Mouse (Mus musculus) hindbrain, embryonic 12.5 days (tissue): Measurements from ENCODE around the gene Hddc2. TPM values are rescaled to one million over a fixed set of nuclear protein-coding genes. Genes with fewer than 3 reads are reported as not detected.

Experiments used
- ATAC-seq: fragments of 200-750 bp; cut with Nextera tagmentation; 2 replicates; pipeline ENCODE4 v1.8.0; 2017; ENCODE audit warnings: moderate TSS enrichment; ENCODE audit not compliant: low FRiP score
- H3K27ac ChIP-seq: fragments of 300-500 bp; sonication (generic); 2 replicates; pipeline ENCODE4 v1.5.1; 2016; ENCODE audit warnings: mild to moderate bottlenecking
- H3K27me3 ChIP-seq: fragments of 300-500 bp; sonication (generic); 2 replicates; pipeline ENCODE4 v1.6.1; 2016; ENCODE audit warnings: mild to moderate bottlenecking
- H3K36me3 ChIP-seq: fragments of 300-500 bp; sonication (generic); 2 replicates; pipeline ENCODE4 v1.6.1; 2016; ENCODE audit warnings: mild to moderate bottlenecking
- H3K4me1 ChIP-seq: fragments of 300-500 bp; sonication (generic); 2 replicates; pipeline ENCODE4 v1.6.1; 2016
- H3K4me2 ChIP-seq: fragments of 300-500 bp; sonication (generic); replicated peaks from 2 replicates; pipeline ENCODE4 v1.6.1; 2016; ENCODE audit warnings: mild to moderate bottlenecking
- H3K4me3 ChIP-seq: fragments of 300-500 bp; sonication (generic); 2 replicates; pipeline ENCODE4 v1.5.1; 2016; ENCODE audit warnings: mild to moderate bottlenecking
- H3K9ac ChIP-seq: fragments of 300-500 bp; sonication (generic); 2 replicates; pipeline ENCODE4 v1.6.1; 2016; ENCODE audit warnings: mild to moderate bottlenecking, moderate library complexity
- H3K9me3 ChIP-seq: fragments of 300-500 bp; sonication (generic); replicated peaks from 2 replicates; pipeline ENCODE4 v1.6.1; 2016; ENCODE audit warnings: mild to moderate bottlenecking
- whole genome bisulfite sequencing: fragments of 180-500 bp; shearing (Covaris S2); methylation state at CpG from one replicate; pipeline ENCODE4 v1.1.7; 2016; 5-methylcytosine and 5-hydroxymethylcytosine counted together
- polyA plus RNA-seq: library from polyadenylated mRNA; unstranded; fragments of >200 nt; fragmentation: Nextera tagmentation; extraction: Ambion mirVana; gene quantifications from 2 replicates; pipeline ENCODE4 v1.2.1, GENCODE M21; 2016

Hddc2 gene
- polyA plus RNA-seq, 1 experiment from 2014 or later, result 51.3 TPM

DNA sequence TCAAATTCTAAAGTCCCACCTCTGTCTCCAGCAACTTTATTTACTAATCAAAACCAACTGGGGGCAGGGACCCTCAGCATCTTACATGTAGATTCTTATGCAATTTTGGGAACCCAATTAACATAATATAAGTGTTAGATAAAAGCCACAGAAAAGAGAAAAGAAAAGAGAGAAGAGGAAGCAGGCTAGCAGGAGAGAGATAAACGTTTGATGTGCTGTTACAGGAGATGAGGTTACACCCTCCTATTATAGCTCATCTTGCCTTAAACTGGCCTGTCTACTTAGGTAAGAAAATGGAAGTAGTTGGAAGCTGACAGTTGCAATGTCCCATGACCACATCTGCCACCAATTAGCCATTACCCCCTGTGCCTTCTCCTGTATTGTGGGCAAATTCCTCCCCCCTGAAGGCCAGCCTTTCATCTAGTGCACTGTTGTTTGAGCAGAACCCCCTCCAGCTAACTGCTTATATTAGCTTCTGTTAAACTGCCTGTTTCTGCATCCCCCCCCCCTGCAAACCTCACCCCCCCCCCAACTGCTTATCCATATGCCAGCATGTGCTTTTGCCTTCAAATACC lies 6.1 kb upstream of the Hddc2 start:
- Histone ChIP-seq H3K9me3 (no peaks in the 10 kb centered on the region), H3K9ac (no peak overlapping the region), H3K27ac (no peak overlapping the region), H3K4me3 (no peak overlapping the region), H3K36me3 (no peaks in the 10 kb centered on the region), H3K27me3 (no peaks in the 10 kb centered on the region), H3K4me1 (no peaks in the 10 kb centered on the region), H3K4me2 (no peak overlapping the region)
- 17% methylated on average over 1 of the region's 1 CpGs for WGBS
- ATAC-seq, result no peak

DNA sequence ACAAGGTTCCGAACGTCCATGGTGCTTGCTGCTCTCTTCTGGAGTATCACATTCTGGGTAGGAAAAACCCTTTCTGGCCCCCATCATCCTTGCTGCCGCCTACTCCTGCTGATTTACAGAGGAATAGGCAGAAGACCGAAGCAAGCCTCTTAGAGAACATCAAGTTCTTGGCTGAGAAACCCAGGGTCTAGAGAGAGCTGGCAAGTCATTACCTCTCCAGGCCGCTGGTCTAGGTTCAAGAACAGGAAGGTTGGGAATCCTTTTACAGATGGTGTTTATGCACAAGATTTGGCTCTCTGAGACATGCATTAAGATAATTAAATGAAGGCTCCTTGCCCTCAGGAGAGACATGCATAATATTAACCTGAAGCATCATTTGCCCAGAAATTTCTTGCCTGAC lies 5.3 kb downstream of the Hddc2 start:
- Histone ChIP-seq H3K27me3 (no peaks in the 10 kb centered on the region), H3K4me3 (no peak overlapping the region), H3K4me1 (peaks cover 5% of the 10 kb centered on the region; the same call in 1 of the 2 replicates), H3K9me3 (no peaks in the 10 kb centered on the region), H3K27ac (no peak overlapping the region), H3K4me2 (no peak overlapping the region), H3K36me3 (peaks cover 15% of the 10 kb centered on the region), H3K9ac (no peak overlapping the region)
- ATAC-seq, result no peak
- WGBS, result 91% methylated on average over 5 of the region's 5 CpGs

DNA sequence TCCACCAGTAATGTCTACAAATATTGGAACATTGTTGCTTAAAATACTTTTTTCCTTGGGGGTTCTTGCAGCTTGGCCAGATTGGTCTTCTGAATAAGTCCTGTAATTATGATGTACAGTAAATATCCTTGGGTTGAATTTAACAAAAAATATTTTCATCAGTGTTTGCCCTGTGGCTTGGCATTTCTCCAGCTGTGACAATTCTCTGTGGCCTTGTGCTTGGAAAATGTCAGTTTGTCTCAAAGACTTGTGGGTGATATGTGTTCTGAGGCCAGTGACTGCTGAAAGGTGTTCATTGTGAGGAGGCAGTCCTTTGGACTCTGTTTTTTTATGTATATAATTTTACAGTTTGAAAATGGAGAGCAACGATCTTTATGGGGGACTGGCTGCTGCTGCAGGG lies 16.3 kb downstream of the Hddc2 start:
- no peak overlapping the region for H3K4me3 ChIP-seq
- WGBS, result 95% methylated on average over 1 of the region's 1 CpGs
- peaks cover 15% of the 10 kb centered on the region for H3K36me3 ChIP-seq
- no peaks in the 10 kb centered on the region for H3K27me3 ChIP-seq
- no peaks in the 10 kb centered on the region for H3K9me3 ChIP-seq
- H3K27ac ChIP-seq, result no peak overlapping the region
- no peak overlapping the region for H3K4me2 ChIP-seq
- ATAC-seq, result no peak
- H3K9ac ChIP-seq, result no peak overlapping the region
- no peaks in the 10 kb centered on the region for H3K4me1 ChIP-seq

DNA sequence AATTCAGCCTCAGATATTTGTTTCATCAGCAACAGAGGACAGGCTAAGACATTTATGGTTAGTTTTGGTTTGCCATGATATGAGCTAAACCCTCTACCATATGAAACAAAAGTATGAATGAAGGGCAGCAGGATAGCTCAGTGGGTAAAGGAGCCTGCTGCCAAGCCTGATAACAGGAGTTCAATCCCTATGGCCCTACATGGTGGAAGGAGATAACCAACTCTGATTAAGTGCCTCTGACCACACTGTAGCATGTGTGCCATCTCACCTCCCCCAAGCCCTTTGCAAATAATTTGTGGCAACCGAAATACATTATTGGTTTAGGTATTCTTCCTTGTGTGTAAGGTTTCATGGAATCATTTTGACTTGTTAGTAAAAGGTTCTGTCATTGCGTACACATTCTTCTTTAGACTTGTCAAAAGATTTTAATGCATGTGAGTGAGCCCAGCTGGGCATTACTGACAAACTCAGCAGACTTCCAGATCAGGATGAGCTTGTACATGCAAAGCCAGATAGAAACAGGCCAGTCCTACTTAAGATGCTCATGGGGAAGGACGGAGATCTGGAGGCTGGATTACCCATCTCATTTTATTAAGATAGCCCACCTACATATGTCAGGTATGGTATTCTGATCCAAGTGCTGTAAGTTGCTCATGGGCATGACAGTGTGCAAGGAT lies 17.2 kb downstream of the Hddc2 start:
- H3K27ac ChIP-seq, result no peak overlapping the region
- H3K4me1 ChIP-seq, result no peaks in the 10 kb centered on the region
- H3K9ac ChIP-seq, result no peak overlapping the region
- WGBS, result 88% methylated on average over 3 of the region's 3 CpGs
- no peaks in the 10 kb centered on the region for H3K9me3 ChIP-seq
- no peak overlapping the region for H3K4me2 ChIP-seq
- H3K4me3 ChIP-seq, result no peak overlapping the region
- peaks cover 15% of the 10 kb centered on the region for H3K36me3 ChIP-seq
- no peak for ATAC-seq
- no peaks in the 10 kb centered on the region for H3K27me3 ChIP-seq

DNA sequence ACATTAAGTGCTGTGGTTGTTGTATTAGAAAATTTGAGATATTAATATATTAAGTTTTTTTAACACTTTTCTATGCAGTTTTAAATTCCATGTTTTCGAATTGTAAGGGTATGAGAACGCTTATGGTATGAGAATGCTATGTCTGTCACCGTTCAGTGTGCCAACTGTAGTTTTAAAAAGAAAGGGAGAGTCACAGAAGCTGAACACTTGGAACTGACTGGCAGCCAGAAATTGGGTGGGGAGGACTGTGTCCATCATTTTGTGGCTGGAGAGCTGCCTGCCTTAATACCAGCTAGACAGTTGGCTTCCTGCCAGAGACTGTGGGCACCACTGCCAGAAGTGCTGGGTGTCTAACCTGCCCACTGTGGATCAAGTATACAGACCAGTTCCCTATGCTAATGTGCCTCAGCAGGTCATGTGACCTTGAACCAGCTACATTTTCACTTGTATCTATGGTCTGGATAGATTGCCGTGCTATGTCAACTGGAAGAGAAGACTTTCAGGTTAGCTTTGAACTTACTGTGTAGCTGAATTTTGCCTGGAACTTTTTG lies 18.1 kb downstream of the Hddc2 start:
- H3K36me3 ChIP-seq, result peaks cover 10% of the 10 kb centered on the region
- no peak for ATAC-seq
- 87% methylated on average over 4 of the region's 4 CpGs for WGBS
- no peak overlapping the region for H3K4me3 ChIP-seq
- H3K4me1 ChIP-seq, result no peaks in the 10 kb centered on the region
- no peak overlapping the region for H3K4me2 ChIP-seq
- no peak overlapping the region for H3K27ac ChIP-seq
- no peaks in the 10 kb centered on the region for H3K27me3 ChIP-seq
- no peak overlapping the region for H3K9ac ChIP-seq
- no peaks in the 10 kb centered on the region for H3K9me3 ChIP-seq

DNA sequence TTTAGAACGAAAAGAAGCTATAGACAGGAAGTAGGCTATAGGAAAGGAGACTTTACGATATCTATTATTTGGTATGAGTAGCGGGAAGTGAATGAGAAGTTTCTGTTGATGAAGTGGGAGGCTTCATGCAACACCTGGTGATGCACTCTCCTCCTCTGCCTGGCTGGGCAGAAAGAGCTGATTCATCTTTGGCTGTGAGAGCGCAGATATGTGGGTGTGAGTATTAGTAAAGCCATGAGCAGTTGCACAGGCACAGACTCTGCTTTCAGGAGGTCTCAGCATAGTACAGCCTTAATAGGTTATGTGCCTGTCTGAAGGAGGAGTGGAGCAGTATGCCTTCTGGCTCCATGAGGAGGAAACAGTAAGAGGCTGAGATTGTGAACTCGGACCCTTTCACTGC lies 23.2 kb downstream of the Hddc2 start:
- no peaks in the 10 kb centered on the region for H3K9me3 ChIP-seq
- no peaks in the 10 kb centered on the region for H3K27me3 ChIP-seq
- H3K36me3 ChIP-seq, result no peaks in the 10 kb centered on the region
- 96% methylated on average over 5 of the region's 5 CpGs for WGBS
- H3K9ac ChIP-seq, result no peak overlapping the region
- H3K4me2 ChIP-seq, result no peak overlapping the region
- H3K4me1 ChIP-seq, result no peaks in the 10 kb centered on the region
- no peak for ATAC-seq
- no peak overlapping the region for H3K4me3 ChIP-seq
- H3K27ac ChIP-seq, result no peak overlapping the region

DNA sequence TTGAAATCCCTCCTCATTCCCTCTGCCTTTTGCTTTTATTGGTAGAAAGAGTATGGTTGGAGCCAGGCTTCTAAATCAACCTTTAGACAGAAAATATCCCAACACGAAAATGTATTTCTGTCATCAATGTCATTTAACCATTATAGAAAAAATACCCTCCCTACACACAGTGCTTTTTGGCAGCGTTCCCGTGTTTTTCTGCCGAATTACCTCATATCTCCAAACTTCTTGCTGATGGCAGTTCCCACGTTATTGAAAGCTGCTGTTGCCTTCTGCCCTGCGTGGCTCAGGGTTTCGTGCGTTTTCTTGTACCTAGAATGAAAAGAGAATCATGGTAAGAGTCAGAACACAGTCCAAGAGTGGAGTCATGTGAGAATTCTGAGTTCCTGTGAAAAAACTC lies 33.2 kb downstream of the Hddc2 start:
- ATAC-seq, result no peak
- 86% methylated on average over 8 of the region's 8 CpGs for WGBS

DNA sequence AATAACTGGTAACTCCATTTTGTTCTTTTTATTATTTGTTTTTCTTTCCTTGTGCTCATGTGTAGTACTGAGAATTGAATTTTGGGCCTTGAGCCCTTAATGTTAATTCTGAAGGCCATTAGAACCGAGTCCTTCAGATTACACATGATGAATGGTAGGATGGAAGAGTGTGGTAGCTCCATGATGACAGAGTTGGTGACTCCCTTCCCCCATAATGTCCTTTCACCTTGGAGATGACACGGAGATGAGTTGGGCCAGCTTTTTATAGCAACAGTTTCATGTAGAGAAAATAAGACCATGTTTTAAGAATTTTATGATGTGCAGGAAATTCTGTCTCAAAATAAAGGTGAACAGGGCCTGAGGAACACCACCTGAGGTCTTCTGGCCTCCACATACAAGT lies 37.9 kb downstream of the Hddc2 start:
- 97% methylated on average over 2 of the region's 2 CpGs for WGBS
- Histone ChIP-seq H3K36me3 (no peaks in the 10 kb centered on the region), H3K9me3 (no peaks in the 10 kb centered on the region), H3K4me1 (no peaks in the 10 kb centered on the region), H3K27ac (no peak overlapping the region), H3K4me2 (no peak overlapping the region), H3K27me3 (no peaks in the 10 kb centered on the region), H3K4me3 (no peak overlapping the region), H3K9ac (no peak overlapping the region)
- ATAC-seq, result no peak

More for the DNA sequence above, 33.2 kb downstream of the Hddc2 start:
- Histone ChIP-seq H3K27ac (no peak overlapping the region), H3K4me3 (no peak overlapping the region), H3K9me3 (no peaks in the 10 kb centered on the region), H3K4me2 (no peak overlapping the region), H3K4me1 (no peaks in the 10 kb centered on the region), H3K36me3 (no peaks in the 10 kb centered on the region), H3K9ac (no peak overlapping the region), H3K27me3 (no peaks in the 10 kb centered on the region)

DNA sequence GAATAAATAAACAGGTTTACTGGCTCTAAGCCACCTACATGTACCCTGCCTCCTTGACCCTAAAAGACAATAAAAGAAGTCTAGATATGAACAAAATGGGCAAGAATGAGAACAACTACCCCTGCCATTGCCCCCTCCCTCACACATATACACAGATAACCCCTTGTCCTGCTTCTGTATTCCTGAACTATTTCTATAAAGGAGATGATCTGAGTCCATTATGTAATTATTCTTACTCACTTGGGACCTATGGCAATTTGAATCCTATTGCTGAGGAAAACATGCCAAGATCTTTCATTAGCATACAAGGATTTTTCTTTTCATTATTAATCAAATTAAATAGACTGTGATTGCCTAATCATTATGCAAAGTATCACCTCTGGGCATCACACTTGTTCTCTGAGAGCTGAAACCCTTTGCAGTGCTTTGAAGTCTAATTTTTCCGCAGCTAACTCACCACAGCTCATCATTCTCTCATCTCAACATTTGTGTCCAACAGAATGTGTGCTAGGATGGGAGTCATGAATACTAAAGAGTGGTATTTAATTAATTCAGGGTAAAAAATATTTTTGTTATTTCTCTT lies 39.8 kb downstream of the Hddc2 start:
- 75% methylated on average over 1 of the region's 1 CpGs for WGBS
- peak; percentile 60; the same call in 1 of the 2 replicates for ATAC-seq

DNA sequence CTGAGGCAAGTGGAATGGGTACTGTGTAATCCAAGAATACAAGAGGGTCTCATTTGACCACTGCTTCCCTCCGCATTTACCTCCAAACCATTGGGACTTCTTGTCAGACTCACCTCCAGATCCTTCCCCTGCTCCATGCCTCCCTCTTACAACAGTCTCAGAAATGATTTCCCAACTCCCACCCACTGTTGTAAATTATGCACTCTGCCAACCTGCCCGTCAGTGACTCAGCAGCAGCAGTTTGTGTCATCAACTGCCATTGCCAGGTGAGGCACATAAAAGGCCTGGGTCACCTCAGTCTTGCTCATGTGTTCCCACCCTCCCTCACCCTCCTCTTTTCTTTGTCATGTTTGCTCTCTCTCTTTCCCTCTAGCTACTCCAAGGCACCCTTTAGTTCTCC lies 41.0 kb downstream of the Hddc2 start:
- WGBS, result 80% methylated on average over 2 of the region's 2 CpGs
- Histone ChIP-seq H3K9me3 (no peaks in the 10 kb centered on the region), H3K4me1 (no peaks in the 10 kb centered on the region), H3K4me3 (no peak overlapping the region), H3K36me3 (no peaks in the 10 kb centered on the region), H3K9ac (no peak overlapping the region), H3K27me3 (no peaks in the 10 kb centered on the region), H3K27ac (no peak overlapping the region), H3K4me2 (no peak overlapping the region)
- no peak for ATAC-seq

More for the DNA sequence above, 39.8 kb downstream of the Hddc2 start:
- Histone ChIP-seq H3K4me3 (no peak overlapping the region), H3K9me3 (no peaks in the 10 kb centered on the region), H3K36me3 (no peaks in the 10 kb centered on the region), H3K4me1 (no peaks in the 10 kb centered on the region), H3K4me2 (no peak overlapping the region), H3K9ac (no peak overlapping the region), H3K27me3 (no peaks in the 10 kb centered on the region), H3K27ac (no peak overlapping the region)

DNA sequence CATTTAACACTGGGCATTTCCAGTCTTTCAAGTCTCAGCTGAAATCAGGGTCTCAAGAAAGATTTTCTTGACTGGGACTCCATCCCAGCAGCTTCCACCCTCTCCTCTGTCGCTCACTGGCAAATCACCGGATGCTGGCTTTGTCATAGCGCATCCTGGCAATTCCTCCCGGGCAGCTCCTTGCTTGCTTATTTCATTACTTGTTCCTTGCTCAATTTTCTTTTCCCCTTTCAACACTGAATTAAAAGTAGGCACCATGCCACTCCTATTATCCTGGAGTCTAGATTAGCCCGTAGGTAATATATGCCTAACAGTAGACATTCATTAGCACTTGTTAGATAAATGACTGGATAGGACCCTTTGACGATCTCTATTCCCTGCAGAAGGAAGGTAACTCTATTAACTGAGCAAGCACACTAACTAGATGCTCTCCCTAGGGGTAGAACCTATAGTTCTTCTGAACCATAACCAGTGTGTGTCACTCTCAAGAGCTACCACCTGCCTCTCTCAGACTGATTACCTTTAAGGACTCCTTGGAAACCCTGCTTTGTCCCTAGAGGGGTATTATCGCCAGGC lies 41.8 kb downstream of the Hddc2 start:
- WGBS, result 85% methylated on average over 7 of the region's 7 CpGs
- no peaks in the 10 kb centered on the region for H3K9me3 ChIP-seq
- no peak overlapping the region for H3K9ac ChIP-seq
- no peak overlapping the region for H3K4me2 ChIP-seq
- H3K27ac ChIP-seq, result no peak overlapping the region
- ATAC-seq, result peak; percentile 43; the same call in 1 of the 2 replicates
- no peak overlapping the region for H3K4me3 ChIP-seq
- H3K4me1 ChIP-seq, result no peaks in the 10 kb centered on the region
- no peaks in the 10 kb centered on the region for H3K36me3 ChIP-seq
- H3K27me3 ChIP-seq, result no peaks in the 10 kb centered on the region

DNA sequence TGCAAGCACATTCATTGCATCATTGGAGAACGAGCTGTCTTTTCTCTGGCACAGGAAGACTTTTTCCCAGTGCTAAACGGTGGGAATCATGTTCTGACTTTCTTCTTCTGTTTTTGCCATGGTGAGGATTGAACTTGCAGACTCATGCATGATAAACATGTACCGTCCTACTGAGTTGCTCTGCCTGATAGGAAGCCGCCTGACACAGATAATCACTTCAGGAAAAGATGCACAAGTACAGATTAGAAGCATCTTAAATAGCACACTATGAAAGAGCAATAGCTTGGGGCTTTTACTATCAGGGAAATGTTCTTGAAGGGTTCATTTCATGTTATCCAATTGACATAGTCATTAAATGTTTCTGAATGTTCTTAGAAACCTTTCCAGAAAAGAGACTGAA lies 46.6 kb downstream of the Hddc2 start:
- H3K27ac ChIP-seq, result no peak overlapping the region
- no peak overlapping the region for H3K9ac ChIP-seq
- 85% methylated on average over 4 of the region's 4 CpGs for WGBS
- no peaks in the 10 kb centered on the region for H3K36me3 ChIP-seq
- H3K4me2 ChIP-seq, result no peak overlapping the region
- H3K4me1 ChIP-seq, result no peaks in the 10 kb centered on the region
- H3K27me3 ChIP-seq, result no peaks in the 10 kb centered on the region
- no peaks in the 10 kb centered on the region for H3K9me3 ChIP-seq
- no peak for ATAC-seq
- H3K4me3 ChIP-seq, result no peak overlapping the region
